Mouse (Mus musculus): ENCODE results near the gene Sgip1.

Sgip1 gene

DNA sequence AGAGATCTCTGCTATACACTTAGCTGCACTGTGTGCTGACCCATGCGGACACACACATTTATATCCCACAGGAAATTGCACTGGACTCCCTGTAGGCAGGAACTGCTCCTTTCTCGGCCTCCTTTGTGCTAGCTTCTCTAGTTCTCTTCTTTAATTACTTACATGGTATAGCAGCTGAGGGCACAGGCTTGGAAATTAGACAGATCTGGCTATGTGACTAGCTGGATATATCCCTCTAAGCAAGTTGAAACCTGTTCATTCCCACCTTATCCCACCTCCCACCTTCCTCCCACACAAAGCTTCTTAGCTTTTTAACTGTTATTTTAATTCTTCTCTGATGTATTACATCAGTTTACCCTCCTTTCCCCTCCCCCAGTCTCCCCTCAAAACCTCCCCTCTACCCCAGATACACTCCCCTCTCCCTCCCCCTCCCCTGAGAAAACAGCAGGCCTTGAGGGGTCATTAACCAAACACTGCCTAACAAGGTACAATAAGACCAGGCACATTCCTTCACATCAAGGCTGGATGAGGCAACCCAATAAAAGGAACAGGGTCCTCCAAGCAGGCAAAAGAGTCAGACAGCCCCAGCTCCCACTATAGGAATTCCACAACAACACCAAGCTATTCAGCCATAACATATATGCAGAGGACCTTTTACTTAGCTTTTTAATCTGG is 34.6 kb downstream of the Sgip1 start:
- DNase-seq = no peak

DNA sequence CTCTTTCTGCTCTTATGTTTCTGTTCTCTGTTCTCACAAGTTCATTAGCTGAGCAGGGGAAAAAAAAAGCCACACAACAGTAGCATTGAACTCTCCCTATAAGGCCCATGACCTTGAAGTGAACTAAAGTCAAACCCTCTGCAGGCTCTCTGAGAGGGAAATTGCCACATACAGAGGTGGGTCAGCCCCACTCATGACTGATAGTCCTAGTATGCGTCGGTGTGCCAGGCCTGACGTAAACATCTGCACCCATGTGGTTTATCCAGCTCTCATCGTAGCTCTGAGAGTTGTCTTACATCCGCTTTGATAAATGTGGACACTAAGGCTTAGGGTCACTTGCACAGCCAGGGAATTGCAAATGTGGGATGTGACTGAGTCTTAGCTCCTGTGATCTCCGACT is 38.8 kb downstream of the Sgip1 start:
- DNase-seq = no peak

DNA sequence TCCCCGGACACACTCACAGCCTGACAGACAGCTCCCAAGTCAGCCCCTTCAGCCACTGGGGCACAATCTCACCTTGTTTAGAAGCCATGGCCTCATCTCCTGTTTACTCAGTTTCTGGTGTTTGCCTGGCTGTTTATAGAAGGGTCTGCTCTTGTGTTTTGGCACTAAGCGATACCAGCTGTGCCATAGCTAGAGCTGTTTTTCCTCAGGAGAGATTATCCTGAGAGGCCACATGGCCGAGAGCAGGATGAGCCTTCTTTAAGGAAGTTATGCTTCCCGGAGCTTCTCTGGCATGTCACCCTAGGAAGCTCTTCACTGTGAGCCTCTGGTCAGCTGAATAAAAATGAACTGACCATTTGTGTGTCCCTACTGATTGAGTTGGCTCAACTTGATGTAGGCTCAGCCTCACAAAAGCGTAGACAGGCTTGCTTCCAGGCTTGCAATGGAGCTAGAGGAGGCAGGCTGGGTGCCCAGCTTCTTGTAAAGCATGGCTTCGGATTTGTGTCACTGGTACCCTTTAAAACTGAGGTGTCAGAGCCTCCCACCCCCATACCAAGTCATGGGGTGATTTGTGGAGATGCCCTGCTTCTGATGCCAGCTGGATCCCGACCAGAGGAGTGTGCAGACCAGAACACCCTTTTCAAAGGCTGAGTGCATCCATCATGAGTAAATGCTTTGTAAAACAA is 42.1 kb downstream of the Sgip1 start:
- no peak for DNase-seq

DNA sequence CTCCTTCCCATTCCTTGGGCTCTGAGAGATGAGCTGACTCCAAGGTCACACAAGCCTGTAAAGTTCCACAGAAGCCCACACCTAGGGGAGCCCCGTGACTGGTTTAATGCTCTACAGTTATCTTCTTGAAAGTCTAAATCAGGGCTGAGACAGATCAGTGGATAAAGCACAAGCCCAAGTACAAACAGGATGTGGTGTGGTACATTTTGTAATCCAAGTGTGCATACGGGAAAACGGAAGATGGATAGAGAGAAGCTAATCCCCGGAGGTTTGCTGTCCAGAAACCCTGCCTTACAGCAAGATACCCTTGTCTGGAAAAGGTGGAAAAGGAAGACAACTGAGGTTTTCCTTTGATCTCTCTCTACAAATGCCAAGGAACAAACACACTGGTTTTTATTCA is 44.1 kb downstream of the Sgip1 start:
- no peak for DNase-seq

DNA sequence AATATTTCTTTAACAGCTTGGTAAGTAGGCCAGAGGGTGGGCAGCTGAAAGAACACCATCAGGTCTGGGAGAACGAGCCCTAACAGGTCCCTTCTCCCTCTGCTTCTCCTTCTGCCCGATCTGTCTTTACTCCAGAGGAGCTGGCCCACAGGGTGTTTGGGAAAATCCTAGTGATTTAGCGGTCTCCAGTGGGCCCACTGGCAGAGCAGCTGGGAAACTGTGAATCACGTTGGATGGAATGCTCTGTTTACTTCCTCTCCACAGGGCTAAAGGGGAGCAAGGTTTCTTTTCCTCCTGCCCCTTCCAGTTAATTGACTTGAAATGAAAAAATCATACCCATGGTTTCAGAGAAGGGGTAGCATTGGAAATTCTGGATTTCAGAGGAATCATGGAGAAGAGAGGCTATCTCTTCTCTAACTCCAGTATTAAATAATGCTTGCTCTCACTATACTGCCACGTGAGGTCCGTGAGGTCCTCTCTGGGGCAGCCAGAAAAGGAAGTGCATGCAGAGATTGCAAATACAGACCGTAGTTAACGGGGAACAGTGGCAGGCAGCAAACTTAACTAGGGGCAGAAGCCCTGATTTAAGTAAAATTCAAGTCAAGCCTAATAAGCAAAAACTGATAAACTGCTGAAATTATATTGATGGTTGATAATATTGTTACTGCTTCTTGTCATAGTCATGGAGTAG is 51.1 kb downstream of the Sgip1 start:
- DNase-seq = no peak

DNA sequence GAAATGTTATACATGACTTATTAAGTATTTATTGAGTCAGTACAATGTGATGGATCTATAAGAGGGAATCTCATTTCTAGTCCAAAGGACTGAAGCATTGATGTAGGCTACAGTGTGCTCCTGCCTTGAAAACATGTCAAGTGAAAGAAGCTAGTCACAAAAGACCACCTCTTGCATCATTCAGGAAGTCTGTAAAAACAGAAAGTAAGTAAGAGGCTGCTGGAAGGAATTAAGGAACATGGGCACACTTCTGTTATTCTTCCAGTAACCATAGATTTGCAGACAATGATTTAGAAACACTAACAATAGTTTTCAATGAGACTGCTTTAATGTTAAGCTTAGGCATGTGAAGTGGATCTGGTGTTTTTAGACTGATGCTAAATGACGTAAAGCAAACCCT is 60.4 kb downstream of the Sgip1 start:
- DNase-seq = no peak

DNA sequence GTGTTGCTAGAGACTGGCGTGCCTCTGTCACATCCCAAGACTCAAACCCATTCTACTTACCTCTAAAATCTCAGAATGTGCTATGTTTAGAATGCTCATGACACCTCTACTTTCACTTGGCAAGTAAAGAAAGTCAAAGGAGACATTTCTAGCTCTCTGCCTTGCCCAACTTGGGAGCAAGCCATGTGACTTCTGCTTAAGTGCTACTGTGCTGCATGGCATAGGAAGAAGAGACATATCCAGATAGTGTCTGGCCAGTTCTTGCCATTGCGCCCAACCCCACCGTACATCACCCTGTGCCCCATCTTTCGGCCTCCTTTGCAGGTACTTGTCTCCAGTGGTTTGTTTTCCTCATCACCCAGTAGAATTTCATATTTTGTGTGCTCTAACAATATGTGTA is 60.8 kb downstream of the Sgip1 start:
- no peak for DNase-seq

DNA sequence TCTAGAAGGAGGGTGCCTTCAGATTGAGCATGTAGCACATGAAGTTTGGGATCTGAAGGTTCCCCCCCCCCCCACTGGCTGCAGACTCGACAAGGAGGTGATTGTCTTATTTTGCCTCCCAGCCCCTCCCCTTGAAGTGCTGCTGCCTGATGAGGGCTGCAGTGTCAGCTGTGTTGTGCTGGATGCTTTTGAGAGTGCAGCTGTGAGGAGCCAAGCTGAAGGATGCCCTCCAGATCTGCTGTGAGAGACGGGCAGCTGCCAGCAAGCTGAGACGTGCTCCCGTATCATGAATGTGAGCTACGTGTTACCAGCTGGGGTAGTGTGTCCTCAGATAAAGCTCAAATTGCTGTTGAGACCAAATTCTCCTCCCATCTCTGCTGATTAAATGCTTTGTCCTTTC is 63.5 kb downstream of the Sgip1 start:
- DNase-seq = no peak

DNA sequence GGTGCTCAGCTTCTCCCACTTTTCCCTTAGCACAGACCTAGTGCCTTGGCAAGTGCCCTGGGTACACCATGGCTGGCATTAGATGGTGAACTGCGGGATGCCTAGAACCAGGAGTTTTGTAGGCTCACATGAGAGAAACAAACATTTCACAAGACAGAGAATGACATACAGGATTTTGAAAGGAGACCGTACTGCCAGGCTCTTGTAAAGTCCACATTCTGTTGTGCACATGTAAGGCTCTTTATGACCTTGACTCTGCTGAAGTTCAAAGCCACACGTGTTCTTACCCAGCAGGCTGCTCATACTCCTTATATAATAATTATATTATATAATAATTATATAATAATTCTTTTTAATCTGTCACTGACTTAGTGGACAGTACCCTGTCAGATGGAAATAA is 65.9 kb downstream of the Sgip1 start:
- no peak for DNase-seq

DNA sequence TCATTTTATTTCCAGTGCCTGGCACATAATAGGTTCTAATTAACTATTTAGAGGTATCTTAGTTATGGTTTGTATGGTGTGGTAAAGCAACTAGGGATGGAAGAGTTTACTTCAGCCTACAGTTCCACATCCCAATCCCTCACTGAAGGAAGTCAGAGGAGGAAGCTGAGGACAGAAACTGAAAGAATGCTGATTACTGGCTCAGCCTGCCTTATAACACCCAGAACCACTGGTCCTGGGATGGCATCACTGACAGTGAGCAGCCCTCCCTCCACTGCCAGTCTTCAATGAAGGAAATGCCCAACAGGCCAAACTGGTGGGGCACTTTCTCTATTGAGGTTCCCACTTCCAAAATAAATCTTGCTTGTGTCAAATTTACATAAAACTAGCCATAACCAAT is 67.2 kb downstream of the Sgip1 start:
- DNase-seq = no peak

DNA sequence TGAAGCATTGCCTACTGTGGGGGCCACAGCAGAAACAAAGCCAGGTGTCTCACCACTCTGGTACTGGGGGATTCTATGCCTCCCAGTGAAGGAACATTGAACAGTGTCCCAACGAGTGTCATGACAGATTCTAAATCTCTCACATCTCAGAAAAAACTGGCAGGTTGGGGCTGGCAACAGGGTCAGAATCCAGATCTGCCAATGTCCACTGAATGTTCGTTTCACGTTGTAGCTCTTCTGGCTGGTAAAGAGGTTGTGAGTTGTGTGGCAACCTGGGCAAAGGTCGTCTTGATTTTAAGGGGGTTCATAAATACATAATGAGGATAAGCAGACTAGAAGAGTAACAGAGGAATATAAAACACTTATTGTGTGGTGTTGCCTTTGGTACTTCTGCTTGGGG is 68.2 kb downstream of the Sgip1 start:
- DNase-seq = no peak

DNA sequence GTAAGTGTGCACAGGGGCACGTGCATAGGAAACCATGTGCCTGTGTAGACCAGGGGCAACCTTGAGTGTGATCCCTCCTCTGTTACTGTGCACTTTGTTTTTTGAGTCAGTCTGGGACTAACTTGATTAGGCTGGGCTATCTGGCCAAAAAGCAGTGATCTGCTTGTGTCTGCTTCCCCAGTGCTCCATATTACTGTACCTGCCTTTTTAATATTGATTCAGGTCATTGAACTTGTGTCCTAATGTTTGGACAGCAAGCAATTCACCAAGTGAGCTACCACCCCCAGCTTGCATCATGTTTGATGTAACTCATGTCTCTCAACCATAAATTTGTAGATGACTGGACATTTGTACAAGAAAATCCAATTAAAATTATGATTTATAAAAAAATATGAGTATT is 69.2 kb downstream of the Sgip1 start:
- DNase-seq = no peak

DNA sequence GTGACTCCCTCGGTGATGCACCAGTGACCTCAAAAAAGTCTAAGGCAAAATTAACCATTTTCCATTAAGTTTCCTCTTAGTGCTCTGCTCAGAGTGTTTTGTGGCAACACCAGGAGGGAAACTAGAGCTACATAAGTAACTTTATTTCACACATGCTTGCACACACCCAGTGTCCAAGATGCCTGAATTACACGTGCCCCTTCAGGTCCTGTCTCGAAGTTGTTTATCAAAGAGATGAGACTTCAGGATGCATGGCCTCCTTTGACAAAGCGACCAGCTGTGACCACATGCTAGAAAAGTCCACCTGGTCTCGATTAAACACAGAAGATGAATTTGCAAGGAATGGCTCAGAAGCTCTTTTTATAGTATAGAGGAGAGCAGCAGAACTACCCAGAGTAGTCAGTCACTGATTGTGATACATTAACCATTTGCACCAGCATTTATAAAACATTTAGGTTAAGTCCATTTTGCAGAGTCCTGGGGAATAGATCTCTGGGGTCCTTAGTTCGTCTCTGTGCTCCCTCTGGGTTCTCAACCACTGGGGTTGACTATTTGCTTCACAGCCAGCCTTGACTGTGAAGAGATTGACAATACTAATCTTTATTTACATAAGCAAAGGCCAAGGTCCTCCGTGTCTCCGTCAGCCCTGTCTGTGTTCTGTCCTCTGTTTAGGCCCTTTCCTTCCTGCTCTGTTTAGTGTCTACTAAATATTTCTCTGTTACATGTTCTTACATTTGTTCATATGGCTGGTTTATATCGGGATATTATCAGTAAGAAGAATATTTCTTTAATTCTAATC is 70.1 kb downstream of the Sgip1 start:
- no peak for DNase-seq

DNA sequence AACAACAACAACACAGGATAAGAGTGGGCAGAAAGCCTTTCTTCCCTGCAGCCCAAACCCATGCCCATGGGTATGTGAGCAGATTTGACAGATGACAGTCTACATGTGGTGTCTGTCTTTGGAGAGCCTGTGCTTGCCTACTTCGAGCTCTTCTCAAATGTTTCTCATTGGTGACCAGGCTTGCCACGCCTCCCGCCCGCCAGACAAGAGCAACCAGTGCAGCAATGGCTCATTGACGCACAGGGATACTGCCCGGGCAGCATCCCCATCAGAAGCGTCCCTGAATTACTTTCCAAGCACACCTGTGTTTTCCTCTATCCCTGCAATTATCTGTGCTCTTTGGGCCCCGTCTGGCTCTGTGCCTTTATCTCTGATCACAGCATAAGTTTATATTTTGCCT is 72.2 kb downstream of the Sgip1 start:
- DNase-seq = no peak

DNA sequence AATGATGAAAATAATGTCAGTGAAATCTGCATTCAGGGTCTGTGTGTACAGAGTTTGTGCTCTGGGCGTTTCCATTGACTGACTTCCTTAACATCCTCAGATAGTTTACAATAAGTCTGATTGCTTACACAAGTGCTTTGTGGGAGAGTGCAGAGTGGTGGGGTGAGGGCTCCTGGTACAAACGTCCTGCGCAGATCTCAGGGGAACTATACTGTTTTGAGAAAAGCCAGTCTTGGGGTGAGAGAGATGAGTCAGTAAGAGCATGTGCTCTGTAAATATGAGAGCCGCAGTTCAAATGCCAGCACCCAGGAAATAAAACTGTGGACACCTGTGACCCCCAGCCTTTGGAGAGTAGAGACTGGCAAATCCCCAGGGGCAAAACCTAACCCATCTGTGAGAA is 80.7 kb downstream of the Sgip1 start:
- DNase-seq = no peak

DNA sequence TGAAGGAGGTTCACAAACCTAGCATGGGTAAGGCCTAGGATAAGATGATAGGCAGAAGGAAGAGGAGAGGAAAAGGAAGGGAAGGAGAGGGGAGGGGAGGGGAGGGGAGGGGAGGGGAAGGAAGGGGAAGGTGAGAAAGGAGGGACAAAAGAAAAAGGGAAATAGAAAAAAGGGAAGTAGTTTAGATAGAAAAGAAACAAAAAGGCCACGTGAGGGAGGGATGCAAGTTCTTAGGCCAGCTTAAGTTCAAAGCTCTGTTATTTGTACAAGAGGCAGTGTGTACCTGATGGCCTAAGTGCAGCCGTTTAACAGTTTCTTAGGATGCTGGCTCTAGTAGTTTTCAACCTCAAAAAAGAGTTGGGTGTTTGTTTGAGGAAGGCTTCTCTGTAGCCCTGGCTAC is 83.4 kb downstream of the Sgip1 start:
- no peak for DNase-seq

DNA sequence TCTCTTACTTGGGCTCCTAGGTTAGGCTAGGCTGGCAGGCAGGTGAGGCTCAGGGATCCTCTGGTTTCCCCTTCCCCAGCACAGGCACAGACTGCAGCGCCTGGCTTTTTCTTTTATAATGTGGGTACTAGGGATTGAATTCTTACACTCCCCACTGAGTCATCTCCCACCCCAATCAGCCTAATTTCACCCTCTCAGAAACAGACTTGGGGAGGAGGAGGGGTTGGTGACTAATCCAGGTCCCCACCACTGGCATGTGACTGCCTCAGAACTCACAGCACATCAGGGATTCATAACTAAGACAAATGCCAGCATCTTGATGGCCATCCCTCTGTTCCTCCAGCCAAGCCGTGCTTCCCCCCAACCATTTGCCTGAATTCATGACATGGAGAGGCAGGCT is 85.1 kb downstream of the Sgip1 start:
- no peak for DNase-seq

DNA sequence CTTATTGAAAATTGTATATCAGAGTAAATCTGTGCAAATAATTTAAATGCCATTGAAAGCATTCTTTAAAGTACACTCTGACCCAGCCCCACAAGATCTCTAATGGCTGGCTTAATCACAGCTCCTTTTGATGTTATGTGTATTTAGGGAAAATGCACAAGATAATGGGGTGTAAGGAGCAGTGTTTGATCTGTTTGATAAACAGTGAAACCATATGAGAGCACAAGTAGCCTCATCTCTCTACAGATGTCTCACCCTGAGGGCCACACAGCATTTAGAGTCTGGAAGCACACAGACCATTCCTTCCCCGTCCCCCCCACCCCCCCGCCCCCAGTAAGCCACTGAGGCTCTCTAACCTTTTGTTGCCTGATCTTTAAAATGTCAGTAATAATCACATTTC is 87.4 kb downstream of the Sgip1 start:
- no peak for DNase-seq

DNA sequence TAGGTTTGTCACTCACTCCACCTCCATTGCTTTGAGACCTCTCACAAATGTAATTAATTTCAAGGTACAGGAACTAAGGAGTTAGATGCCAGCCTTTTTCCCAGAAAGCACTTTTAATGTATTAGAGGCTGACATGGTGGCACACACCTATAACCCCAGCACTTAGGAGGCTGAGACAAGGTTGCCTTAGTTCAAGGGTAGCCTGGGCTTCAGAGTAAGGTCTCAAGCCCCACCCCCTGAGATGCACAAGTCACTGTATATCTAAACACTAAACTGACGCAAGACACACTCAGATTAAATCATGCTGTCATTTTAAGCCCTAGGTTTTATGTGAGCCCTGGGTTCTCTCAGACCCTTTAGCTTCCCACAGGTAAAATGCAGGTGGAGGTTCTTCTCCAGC is 92.1 kb downstream of the Sgip1 start:
- no peak for DNase-seq

DNA sequence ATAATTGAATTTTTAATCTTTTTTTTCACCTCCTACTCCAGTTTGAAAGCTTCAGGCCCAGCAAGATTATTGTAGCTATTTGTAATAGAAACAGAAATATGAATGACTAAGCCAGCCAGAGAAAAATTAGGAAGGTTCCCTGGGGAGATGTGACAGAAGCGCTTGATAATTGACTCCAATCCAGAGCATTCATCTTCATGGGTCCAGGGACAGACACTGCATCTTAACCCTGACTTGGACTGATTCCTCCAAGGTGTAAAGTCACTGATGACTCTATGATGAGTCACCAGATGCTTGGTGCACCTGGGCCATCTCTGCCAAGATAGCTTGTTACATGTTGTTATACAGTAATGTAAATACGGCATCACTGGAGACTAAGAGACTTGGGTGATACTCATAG is 92.6 kb downstream of the Sgip1 start:
- no peak for DNase-seq

DNA sequence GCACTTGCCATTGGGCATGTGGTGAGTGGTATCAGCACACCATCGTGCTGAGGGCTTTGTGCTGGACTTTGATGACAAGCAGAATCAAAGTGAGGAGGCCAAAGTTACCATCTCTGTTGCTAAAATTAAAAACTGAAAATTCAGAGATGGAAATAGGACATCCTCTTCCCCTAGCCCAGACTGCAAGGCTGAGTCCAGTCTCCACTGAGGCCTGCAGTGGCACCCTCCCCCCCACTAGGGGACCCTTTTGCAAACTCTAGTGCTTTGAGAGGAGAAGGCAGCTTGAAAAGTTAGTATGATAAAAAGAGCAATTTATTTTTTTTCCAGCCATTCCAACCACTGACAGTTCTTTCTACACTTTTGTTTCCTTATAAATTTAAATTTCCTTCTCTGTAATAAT is 93.6 kb downstream of the Sgip1 start:
- no peak for DNase-seq

DNA sequence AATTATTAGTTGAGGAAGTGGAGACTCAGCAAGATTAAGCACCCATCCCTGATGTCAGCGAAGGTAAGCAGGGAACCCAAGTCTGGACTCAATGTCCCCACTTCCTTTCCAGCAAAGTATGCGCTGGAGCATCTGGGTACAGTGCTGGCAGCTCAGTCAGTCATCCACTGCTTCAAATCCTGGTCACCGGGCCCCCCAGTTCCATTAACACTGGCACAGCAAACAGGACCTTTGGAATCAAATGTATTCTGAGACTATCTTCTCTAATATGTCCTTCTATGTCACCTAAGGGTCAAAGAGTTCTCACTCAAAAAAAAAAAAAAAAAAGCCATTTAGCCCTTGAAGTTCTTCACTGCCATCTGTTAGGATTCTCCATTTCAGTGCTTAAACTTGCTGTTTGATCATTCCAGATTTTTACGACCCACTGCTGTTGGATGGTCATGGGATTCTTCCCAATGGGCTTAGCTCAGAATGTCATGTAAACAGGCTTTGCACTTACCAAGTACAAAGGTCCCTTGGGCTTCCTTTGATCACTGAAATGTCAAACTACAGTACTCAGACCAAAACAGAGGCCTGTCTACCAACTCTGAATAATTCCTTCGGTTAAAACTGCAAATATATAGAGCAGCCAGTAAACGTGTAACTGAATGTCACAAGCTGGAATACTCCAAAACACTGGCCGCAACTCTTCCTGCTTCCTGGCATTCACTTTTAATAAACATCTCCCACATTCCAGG is 99.1 kb downstream of the Sgip1 start:
- peak; percentile 22 to 70 for DNase-seq

Data from kidney, adult 8-10 months (tissue).